ENCODE assay signal across 19 mouse cellular contexts in genomic region chr15:69878511-69878910, GRCm38 (mm10).
"Had no signal": no experiment of that assay in that cellular context is flagged by ENCODE, and none has a peak within 500 bp of the region (broad histone marks: within the 10 kb centered on the region; RNA-seq: fewer than 3 reads in every experiment).

No protein-coding gene starts in this region.

- DNase-seq: lung, adult 18-20 months; lung, embryonic 14.5 days; lung, postnatal 10 days; lung, postnatal 4 days; midbrain, embryonic 14.5 days; retina, postnatal 1 day; right cerebral cortex, adult 18-20 months; right cerebral cortex, postnatal 25 days; right cerebral cortex, postnatal 4 days; spleen, adult 18-20 months; thymus, adult 2 months; thymus, postnatal 25 days; thymus, postnatal 4 days had no signal

- H3K36me3 ChIP-seq: midbrain, embryonic 10.5 days; midbrain, embryonic 12.5 days; neural tube, embryonic 13.5 days; neural tube, embryonic 15.5 days; stomach, embryonic 15.5 days had no signal

- ATAC-seq: midbrain, embryonic 16.5 days had no signal

- H3K27me3 ChIP-seq: midbrain, embryonic 12.5 days; neural tube, embryonic 13.5 days; neural tube, embryonic 15.5 days; stomach, embryonic 15.5 days had no signal
